In the genomic region with DNA sequence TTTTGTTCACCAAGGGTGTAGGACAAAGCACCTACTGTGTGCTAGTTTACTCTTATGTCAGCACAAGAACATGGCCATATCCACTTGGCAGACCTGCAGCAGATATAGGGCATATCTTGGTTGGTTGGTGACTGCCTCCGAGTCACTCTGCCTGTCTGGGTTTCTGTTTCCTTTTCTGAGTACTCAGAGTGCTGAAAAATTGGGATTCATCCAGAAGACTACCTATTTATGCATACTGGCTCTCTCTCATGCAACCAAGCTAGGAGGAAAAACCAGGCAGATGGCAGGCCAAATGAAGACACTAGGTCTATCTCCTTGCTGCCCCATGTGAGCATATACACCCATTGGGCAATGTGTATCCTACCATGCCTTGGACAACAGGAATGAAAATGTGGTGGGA, we compare ENCODE assay signal across 15 mouse cellular contexts. TPM values are rescaled to one million over a fixed set of nuclear protein-coding genes. Genes with fewer than 3 reads are reported as not detected.
A peak's percentile ranks its signal among the peaks of the same experiment; 100 is the strongest.
DNase-seq lines count a peak whose midpoint lies in the region.
"Had no signal": no experiment of that assay in that cellular context is flagged by ENCODE, and none has a peak within 500 bp of the region (broad histone marks: within the 10 kb centered on the region; RNA-seq: fewer than 3 reads in every experiment).

No protein-coding gene starts in this region.

- peak; percentile 24 for DNase-seq in cerebellum, adult 9-10 months
- DNase-seq in cerebellum, adult 11-12 months = no peak
- DNase-seq in frontal cortex, adult 2 months (ENCODE audit: extremely low spot score in 1 of 2, low spot score in 1 of 2) = peak; percentile 41 to 64
- DNase-seq in frontal cortex, postnatal 14 days (ENCODE audit: low spot score in 2 of 2) = no peak
- DNase-seq in right cerebral cortex, adult 18-20 months = peak; percentile 50
- DNase-seq in right cerebral cortex, postnatal 4 days = no peak
- no peak for DNase-seq in lung, postnatal 14 days
- DNase-seq: adrenal gland, postnatal 14 days; cerebellum, adult 18-20 months; cerebellum, postnatal 10 days; gastrocnemius, postnatal 10 days; gastrocnemius, postnatal 36 days; heart, adult 2 months; heart, postnatal 14 days; heart, postnatal 4 days had no signal

RNA-seq across cellular contexts. Expression of a gene that starts 32.9 kb away (rescaled TPM):
- polyA plus RNA-seq in frontal cortex, adult 2 months (2012; rRNA removed) = 47.9 and 61.2 TPM in 2 replicates

Comparison
In these comparisons a context has a peak if more than half of its experiments do, and no peak if none do; other contexts are left out.
1. DNase-seq: peak in cerebellum, adult 9-10 months (single experiment), frontal cortex, adult 2 months (2 of 2) and right cerebral cortex, adult 18-20 months (single experiment); none in cerebellum, adult 11-12 months (single experiment), frontal cortex, postnatal 14 days (0 of 2), right cerebral cortex, postnatal 4 days (single experiment) and lung, postnatal 14 days (single experiment).